Mouse (Mus musculus): ENCODE results near the gene Serinc2.

GRCm38 (mm10) chr4:130304746-130305145 is 25.7 kb upstream of the Serinc2 start:
- TF ChIP-seq CTCF (IDR thresholded peaks at IDR 0.05; ENCODE audit: low read depth, low read length), result no peak
- no peak for TF ChIP-seq POLR2A (IDR thresholded peaks at IDR 0.05; ENCODE audit: insufficient read depth, low read length)
- TF ChIP-seq EP300 (IDR thresholded peaks at IDR 0.05; ENCODE audit: insufficient read depth, low read depth, low read length), result no peak

Data from ES-Bruce4 (cell line).